Mouse (Mus musculus) midbrain, embryonic 16.5 days (tissue): ENCODE results near the gene Chmp6. TPM values are rescaled to one million over a fixed set of nuclear protein-coding genes. Genes with fewer than 3 reads are reported as not detected.

Source experiments
- ATAC-seq: fragments of 200-750 bp; cut with Nextera tagmentation; 2 replicates; pipeline ENCODE4 v1.8.0; 2017; ENCODE audit warnings: moderate TSS enrichment
- H3K27ac ChIP-seq: fragments of 300-500 bp; sonication (generic); 2 replicates; pipeline ENCODE4 v1.5.1; 2014; ENCODE audit warnings: mild to moderate bottlenecking, low read length, mixed read lengths
- H3K27me3 ChIP-seq: fragments of 300-500 bp; sonication (generic); 2 replicates; pipeline ENCODE4 v1.6.1; 2014; ENCODE audit warnings: low read depth, low read length, mixed read lengths; ENCODE audit not compliant: control insufficient read depth, insufficient read depth
- H3K36me3 ChIP-seq: fragments of 300-500 bp; sonication (generic); 2 replicates; pipeline ENCODE4 v1.6.1; 2014; ENCODE audit warnings: mild to moderate bottlenecking, low read length, moderate library complexity, mixed read lengths; ENCODE audit not compliant: control insufficient read depth, insufficient read depth
- H3K4me1 ChIP-seq: fragments of 300-500 bp; sonication (generic); 2 replicates; pipeline ENCODE4 v1.6.1; 2014; ENCODE audit warnings: mild to moderate bottlenecking, low read length, mixed read lengths; ENCODE audit not compliant: control insufficient read depth, insufficient read depth
- H3K4me2 ChIP-seq: fragments of 300-500 bp; sonication (generic); 2 replicates; pipeline ENCODE4 v1.6.1; 2014; ENCODE audit warnings: mild to moderate bottlenecking, low read length, mixed read lengths
- H3K4me3 ChIP-seq: fragments of 300-500 bp; sonication (generic); 2 replicates; pipeline ENCODE4 v1.5.1; 2014; ENCODE audit warnings: low read depth, mild to moderate bottlenecking, low read length, moderate library complexity, mixed read lengths
- H3K9ac ChIP-seq: fragments of 300-500 bp; sonication (generic); 2 replicates; pipeline ENCODE4 v1.6.1; 2014; ENCODE audit warnings: low read depth, low read length, mixed read lengths
- H3K9me3 ChIP-seq: fragments of 300-500 bp; sonication (generic); replicated peaks from 2 replicates; pipeline ENCODE4 v1.6.1; 2014; ENCODE audit warnings: mild to moderate bottlenecking, low read length, mixed read lengths; ENCODE audit not compliant: control insufficient read depth, poor library complexity, severe bottlenecking
- WGBS: fragments of 180-500 bp; shearing (Covaris S2); extraction: QIAGEN DNeasy Blood & Tissue Kit; methylation state at CpG from one replicate; pipeline ENCODE4 v1.1.7; 2014; 5-methylcytosine and 5-hydroxymethylcytosine counted together
- polyA plus RNA-seq: library from polyadenylated mRNA; unstranded; fragments of >200 nt; fragmentation: Nextera tagmentation; extraction: Ambion mirVana; gene quantifications from 2 replicates; pipeline ENCODE4 v1.2.1, GENCODE M21; 2015

Gene Chmp6
- 109 and 115 TPM in 2 replicates for polyA plus RNA-seq

GRCm38 (mm10) chr11:119913291-119913934 is at the start of gene Chmp6:
Gene Chmp6, plus strand, starts transcription at chr11:119913441.
- peaks cover 29% of the 10 kb centered on the region for H3K4me1 ChIP-seq
- peak within 1 kb of the TSS; percentile 94 for H3K9ac ChIP-seq
- no peaks in the 10 kb centered on the region for H3K9me3 ChIP-seq
- peaks cover 15% of the 10 kb centered on the region for H3K36me3 ChIP-seq
- no peaks in the 10 kb centered on the region for H3K27me3 ChIP-seq
- H3K4me3 ChIP-seq = peak within 1 kb of the TSS; percentile 94
- H3K4me2 ChIP-seq = peak within 1 kb of the TSS; percentile 99
- ATAC-seq = peak; percentile 72
- H3K27ac ChIP-seq = peak within 1 kb of the TSS; percentile 82
- WGBS = under 1% methylated on average over 41 of the region's 48 CpGs

GRCm38 (mm10) chr11:119866837-119867236 is 46.4 kb upstream of the Chmp6 start:
- Histone ChIP-seq H3K4me1 (peaks cover 5% of the 10 kb centered on the region), H3K4me2 (no peak overlapping the region), H3K4me3 (no peak overlapping the region), H3K9me3 (no peaks in the 10 kb centered on the region), H3K9ac (no peak overlapping the region), H3K27me3 (no peaks in the 10 kb centered on the region), H3K36me3 (no peaks in the 10 kb centered on the region), H3K27ac (no peak overlapping the region)
- WGBS = 75% methylated on average over 6 of the region's 6 CpGs
- no peak for ATAC-seq

GRCm38 (mm10) chr11:119868138-119868537 is 45.1 kb upstream of the Chmp6 start:
- H3K4me3 ChIP-seq = no peak overlapping the region
- ATAC-seq = no peak
- H3K9me3 ChIP-seq = no peaks in the 10 kb centered on the region
- no peaks in the 10 kb centered on the region for H3K27me3 ChIP-seq
- H3K9ac ChIP-seq = no peak overlapping the region
- 88% methylated on average over 3 of the region's 3 CpGs for WGBS
- peaks cover 9% of the 10 kb centered on the region for H3K36me3 ChIP-seq
- no peak overlapping the region for H3K27ac ChIP-seq
- H3K4me1 ChIP-seq = no peaks in the 10 kb centered on the region; the same call in 1 of the 2 replicates
- no peak overlapping the region for H3K4me2 ChIP-seq

- H3K4me1 ChIP-seq = no peaks in the 10 kb centered on the region; the same call in 1 of the 2 replicates
- ATAC-seq = no peak
- H3K36me3 ChIP-seq = peaks cover 11% of the 10 kb centered on the region
- no peaks in the 10 kb centered on the region for H3K27me3 ChIP-seq
- H3K27ac ChIP-seq = no peak overlapping the region
- H3K4me2 ChIP-seq = no peak overlapping the region
- H3K9me3 ChIP-seq = no peaks in the 10 kb centered on the region
- WGBS = 88% methylated on average over 4 of the region's 4 CpGs
- H3K9ac ChIP-seq = no peak overlapping the region
- H3K4me3 ChIP-seq = no peak overlapping the region
These were observed 44.7 kb upstream of the Chmp6 start for GRCm38 (mm10) chr11:119868556-119868955.

GRCm38 (mm10) chr11:119871141-119871540 is 42.1 kb upstream of the Chmp6 start:
- H3K4me2 ChIP-seq = no peak overlapping the region
- 92% methylated on average over 7 of the region's 7 CpGs for whole genome bisulfite sequencing

GRCm38 (mm10) chr11:119873643-119874042 is 39.6 kb upstream of the Chmp6 start:
- Histone ChIP-seq H3K9me3 (no peaks in the 10 kb centered on the region), H3K4me1 (no peaks in the 10 kb centered on the region), H3K27ac (no peak overlapping the region), H3K4me2 (no peak overlapping the region), H3K9ac (no peak overlapping the region), H3K36me3 (peaks cover 26% of the 10 kb centered on the region), H3K4me3 (no peak overlapping the region), H3K27me3 (no peaks in the 10 kb centered on the region)
- WGBS = 99% methylated on average over 4 of the region's 4 CpGs
- no peak for ATAC-seq

More at GRCm38 (mm10) chr11:119871141-119871540, 42.1 kb upstream of the Chmp6 start:
- no peak for ATAC-seq
- Histone ChIP-seq H3K27ac (no peak overlapping the region), H3K9ac (no peak overlapping the region), H3K4me3 (no peak overlapping the region), H3K9me3 (no peaks in the 10 kb centered on the region), H3K36me3 (peaks cover 22% of the 10 kb centered on the region), H3K27me3 (no peaks in the 10 kb centered on the region), H3K4me1 (no peaks in the 10 kb centered on the region)

- no peaks in the 10 kb centered on the region for H3K9me3 ChIP-seq
- no peak overlapping the region for H3K4me3 ChIP-seq
- WGBS = 96% methylated on average over 1 of the region's 1 CpGs
- H3K36me3 ChIP-seq = peaks cover 29% of the 10 kb centered on the region
- H3K27ac ChIP-seq = no peak overlapping the region
- ATAC-seq = no peak
- no peak overlapping the region for H3K9ac ChIP-seq
- no peak overlapping the region for H3K4me2 ChIP-seq
- no peaks in the 10 kb centered on the region for H3K4me1 ChIP-seq
- no peaks in the 10 kb centered on the region for H3K27me3 ChIP-seq
These were observed 38.4 kb upstream of the Chmp6 start for GRCm38 (mm10) chr11:119874841-119875240.

- 88% methylated on average over 9 of the region's 9 CpGs for WGBS
- no peak overlapping the region for H3K9ac ChIP-seq
- H3K4me1 ChIP-seq = no peaks in the 10 kb centered on the region
- no peak overlapping the region for H3K27ac ChIP-seq
- H3K4me2 ChIP-seq = no peak overlapping the region
- ATAC-seq = no peak
- H3K4me3 ChIP-seq = no peak overlapping the region
- H3K9me3 ChIP-seq = no peaks in the 10 kb centered on the region
- H3K36me3 ChIP-seq = peaks cover 29% of the 10 kb centered on the region
- no peaks in the 10 kb centered on the region for H3K27me3 ChIP-seq
These were observed 37.6 kb upstream of the Chmp6 start for GRCm38 (mm10) chr11:119875685-119876084.

- Histone ChIP-seq H3K4me1 (no peaks in the 10 kb centered on the region), H3K27me3 (no peaks in the 10 kb centered on the region), H3K9ac (no peak overlapping the region), H3K4me3 (no peak overlapping the region), H3K9me3 (no peaks in the 10 kb centered on the region), H3K27ac (no peak overlapping the region), H3K4me2 (no peak overlapping the region), H3K36me3 (peaks cover 27% of the 10 kb centered on the region)
- ATAC-seq = no peak
- WGBS = 88% methylated on average over 7 of the region's 7 CpGs
These were observed 36.1 kb upstream of the Chmp6 start for GRCm38 (mm10) chr11:119877124-119877523.
